Mouse (Mus musculus) A20 (cell line): ENCODE data around the gene Ptprj.
A peak's percentile ranks its signal among the peaks of the same experiment; 100 is the strongest.

Experiments
- DNase-seq: peaks from one replicate; pipeline ENCODE4 v3.0.0-alpha.2; 2011; ENCODE audit warnings: low read depth, low spot score

Gene Ptprj

GRCm38 (mm10) chr2:90580236-90581005 lies at the start of gene Ptprj:
Gene Ptprj, minus strand, starts transcription at chr2:90580647.
- DNase-seq: peak; percentile 73

- DNase-seq: no peak
These were observed 49.1 kb upstream of the Ptprj start for GRCm38 (mm10) chr2:90629552-90629951.

GRCm38 (mm10) chr2:90628261-90628660 lies 47.8 kb upstream of the Ptprj start:
- DNase-seq: no peak

DNA sequence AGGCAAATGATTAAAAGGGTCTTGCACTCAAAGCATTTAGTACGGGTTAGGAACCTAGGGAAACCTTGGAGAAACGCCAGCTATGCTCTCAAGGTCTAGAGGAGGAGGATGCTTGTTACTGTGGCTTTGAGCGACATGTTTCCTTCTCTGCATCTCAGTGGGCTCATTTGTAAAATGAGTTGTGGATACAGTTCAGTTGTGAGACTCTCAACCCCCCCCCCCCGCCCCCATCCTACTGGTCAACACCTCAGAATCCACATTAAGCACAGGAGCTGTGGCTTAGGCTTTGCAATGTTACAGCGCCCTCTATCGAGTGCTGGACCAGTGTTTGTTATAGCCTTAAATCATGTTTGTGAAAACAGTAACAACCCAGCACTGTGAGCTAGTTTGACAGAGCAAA lies 44.5 kb upstream of the Ptprj start:
- DNase-seq: peak; percentile 83

DNA sequence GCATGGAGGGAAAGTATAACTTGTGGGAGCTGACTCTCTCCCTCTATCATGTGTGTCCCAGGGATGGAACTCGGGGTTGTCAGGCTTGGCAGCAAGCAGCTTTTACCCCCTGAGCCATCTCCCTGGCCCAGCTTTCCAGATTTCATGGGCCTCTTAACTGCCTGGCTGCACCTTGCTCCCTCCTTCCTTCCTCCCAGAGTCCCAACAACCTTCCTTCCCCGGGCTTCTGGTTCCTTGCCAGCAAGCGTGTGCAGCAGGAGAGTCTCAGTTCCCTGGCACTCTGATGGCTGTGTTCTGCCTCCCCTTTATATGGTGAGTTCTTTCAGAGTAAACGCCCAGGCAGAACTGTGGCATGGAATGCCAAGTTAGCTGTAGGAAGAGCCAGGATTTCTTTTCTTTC lies 43.9 kb upstream of the Ptprj start:
- DNase-seq: no peak

DNA sequence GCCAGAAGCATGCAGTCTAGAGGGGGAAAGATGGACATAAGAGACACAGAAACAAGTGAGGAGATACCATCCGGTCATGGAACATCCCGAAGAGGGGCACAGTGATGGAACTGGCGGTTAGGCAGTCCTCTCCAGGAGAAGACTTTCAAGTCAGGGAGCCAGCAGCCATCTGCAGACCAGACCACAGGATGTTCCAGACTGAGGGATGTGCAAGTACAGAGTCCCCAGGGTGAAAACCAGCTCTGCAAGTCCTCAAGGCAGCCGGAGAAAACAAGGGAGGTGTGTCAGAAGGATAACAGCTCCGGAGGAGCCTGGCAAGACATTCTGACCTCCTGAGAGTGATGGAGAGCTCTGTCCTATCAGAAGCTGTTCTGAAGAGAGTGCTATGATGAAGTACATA lies 40.4 kb upstream of the Ptprj start:
- DNase-seq: no peak

DNA sequence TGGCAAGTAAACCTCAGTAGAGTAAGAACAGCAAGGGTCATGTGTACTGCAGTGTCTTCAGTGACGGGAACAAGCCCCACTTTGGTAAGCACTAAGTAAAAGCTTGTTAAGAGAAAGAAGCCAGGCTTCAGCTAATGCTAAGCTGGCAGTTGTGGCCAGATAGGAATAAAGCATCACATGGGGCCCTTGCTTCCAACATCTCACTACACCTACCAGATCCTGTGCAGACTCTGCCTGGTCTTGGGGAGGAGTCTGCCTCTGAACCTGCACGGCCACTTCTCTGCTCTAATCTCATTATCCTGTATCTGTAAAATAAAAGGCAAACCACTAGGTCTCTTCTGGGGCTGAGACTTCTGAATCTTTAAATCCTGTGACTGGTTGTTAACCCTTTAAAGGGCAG lies 39.2 kb upstream of the Ptprj start:
- no peak for DNase-seq

DNA sequence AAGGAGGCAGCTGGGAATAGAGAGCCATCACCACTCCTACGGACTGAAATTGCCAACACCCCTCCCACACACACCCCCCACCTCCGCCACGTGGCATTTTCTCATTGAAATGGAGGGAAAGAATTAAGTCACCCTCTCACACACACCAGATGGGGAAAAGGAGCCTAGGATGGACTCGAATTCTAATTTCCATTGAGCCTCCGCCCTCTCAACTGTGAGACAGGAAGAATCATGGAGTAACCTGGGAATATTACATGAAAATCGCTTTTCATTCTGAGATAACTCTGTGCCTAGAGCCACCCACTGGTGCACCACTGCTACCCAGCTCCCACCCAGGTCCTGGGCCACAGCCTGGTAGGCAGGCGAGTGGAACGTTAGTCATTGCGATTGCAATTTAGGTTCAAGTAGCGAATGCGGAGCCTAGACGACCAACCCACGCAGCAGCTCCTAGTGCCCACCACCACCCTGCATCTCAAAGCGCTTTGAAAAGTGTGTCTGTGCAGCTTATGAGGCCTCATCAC lies 34.3 kb upstream of the Ptprj start:
- DNase-seq: no peak

DNA sequence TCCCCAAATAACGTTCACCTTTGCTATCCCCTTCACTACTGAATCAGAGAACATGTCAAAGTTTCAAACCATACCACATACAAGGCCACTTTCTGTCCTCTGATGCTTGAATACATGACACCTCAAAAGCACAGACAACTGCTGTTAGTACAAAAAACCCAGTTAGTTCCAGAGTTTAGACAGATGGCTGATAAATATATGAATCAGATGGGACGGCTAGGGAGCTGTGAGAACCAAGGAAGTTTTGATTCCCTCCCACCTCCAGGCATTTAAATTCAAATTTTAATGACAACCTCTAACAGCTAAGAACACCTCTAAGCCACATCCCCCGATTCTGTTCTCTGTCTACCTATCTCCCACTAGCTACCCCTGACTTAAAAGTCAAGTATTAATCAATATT lies 33.1 kb upstream of the Ptprj start:
- no peak for DNase-seq

DNA sequence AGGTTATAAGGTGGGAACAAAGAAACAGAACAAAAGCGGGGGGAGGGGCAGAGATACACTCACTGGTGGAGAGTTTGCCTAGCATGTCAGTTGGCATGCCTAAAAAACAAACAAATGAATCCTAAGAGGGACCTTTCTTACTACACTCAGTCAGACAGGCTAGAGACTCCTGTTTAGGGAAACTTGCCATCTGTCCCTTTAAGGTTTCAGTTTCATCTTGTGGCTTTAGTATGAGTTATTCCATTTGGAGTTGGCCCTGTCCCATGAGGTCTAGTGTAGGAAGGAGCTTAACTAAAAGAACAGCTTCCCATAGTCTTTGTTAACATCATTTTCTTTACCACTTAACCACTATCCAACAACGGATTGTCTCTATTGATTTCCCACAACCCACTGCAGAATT lies 32.6 kb upstream of the Ptprj start:
- no peak for DNase-seq

DNA sequence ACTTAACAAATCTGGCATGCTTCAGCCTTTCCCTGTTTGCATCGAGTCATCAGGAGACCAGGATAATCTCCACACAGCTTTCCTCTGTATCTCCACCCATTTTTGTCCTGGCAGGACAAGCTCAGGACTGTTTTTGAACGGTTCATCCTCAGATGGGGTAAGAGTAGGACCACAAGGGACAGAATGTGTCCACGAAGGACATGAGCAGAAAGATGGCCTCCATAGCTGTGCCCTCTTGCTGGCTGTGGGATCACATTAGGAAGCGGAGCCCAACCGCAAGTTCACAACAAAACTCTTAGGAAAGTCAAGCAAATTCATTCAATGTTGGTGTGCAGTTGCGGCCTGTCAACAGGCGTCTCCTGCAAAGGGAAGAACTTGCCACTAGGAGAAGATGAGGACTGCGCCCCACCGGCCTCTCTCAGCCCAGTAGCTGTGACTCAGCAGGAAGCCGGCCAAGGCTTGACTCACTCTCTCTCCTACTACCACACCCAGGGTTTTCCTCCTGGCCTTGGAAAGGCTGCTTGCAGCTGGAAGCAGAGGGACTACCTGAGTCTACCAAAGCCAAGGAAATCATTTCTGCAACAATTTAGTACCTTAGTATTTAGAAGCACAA lies 31.6 kb upstream of the Ptprj start:
- DNase-seq: no peak

GRCm38 (mm10) chr2:90601056-90601455 lies 20.6 kb upstream of the Ptprj start:
- no peak for DNase-seq

- DNase-seq: no peak
These were observed 7.7 kb upstream of the Ptprj start for GRCm38 (mm10) chr2:90588141-90588540.

DNA sequence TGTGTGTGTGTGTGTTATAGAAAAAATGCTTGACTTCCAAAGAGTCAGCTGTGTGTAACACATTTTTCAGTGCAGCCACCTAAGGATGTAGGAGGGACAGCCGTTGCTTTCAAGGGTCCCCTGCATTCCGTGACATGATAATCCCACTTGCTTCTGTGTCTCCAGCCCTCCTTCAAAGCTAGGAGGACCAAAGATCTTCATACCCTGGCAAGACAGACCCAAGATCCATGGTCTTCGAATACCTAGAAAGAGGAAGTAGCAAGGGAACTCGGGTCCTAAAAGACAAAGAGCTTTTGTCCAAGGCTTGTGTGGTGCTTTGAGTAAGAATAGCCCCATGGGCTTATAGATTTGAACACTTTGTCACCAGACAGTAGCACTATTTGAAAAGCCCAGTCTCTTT lies 4.1 kb upstream of the Ptprj start:
- peak; percentile 28 for DNase-seq

DNA sequence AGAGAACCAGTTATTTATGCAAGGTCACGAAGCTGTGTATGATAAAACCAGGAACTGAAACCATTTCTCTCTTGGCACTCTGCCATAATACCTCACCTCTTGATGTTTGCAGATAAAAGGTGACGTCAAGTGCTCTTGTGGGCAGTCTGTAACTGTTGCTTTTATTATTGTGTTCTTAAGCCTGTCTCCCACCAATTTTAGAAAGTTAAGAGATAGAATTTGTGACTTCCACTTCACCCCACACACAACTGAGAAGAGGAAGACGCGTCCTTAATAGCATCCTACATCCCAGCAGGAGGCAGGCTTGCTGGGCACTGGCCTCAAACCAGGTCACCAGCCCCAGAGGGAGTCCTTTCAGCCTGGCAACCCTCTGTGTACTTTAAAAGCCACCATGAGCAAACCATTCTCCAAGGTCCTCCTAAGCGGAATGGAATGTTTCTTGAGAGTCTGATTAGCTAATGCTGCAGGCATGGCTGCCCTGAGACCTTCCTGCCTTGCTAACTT lies 3.2 kb upstream of the Ptprj start:
- peak; percentile 93 for DNase-seq

DNA sequence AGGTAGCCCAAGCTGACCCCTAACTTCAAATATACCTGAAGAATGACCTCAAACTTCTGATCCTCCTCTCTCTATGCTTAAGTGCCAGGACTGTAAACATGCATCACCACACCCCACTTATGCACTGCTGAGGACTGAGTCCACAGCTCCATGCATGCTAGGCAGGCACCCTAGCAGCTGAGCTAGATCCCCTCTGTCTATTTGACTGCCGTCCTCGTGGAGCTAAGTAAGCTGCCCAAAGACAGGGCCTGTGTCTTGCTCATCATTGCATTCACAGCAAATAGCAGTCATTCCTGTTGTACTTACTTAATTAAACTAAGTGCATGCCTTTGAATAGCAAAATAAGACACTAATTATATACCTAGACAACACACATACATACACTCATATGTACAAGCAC lies 2.4 kb upstream of the Ptprj start:
- peak; percentile 17 for DNase-seq

DNA sequence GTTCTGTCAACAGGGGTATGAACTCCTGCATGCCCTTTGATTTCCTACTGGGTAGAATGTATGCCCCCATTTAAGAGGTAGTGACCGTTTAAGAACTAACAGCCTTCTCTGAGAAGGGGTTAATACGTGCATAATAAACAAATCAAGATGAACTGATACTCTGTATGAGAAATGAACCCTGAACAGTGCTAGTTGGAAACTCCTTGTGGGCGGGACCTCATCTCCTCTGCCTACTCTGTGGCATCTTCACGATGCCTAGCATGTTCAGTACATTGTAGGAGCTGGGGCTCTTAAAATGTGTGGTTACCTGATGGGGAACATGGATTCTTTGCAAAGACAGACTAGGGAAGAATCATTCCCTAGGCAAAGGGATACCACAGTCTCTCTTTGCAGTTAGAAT lies 1.9 kb upstream of the Ptprj start:
- DNase-seq: peak; percentile 42

GRCm38 (mm10) chr2:90581796-90582125 lies 1.3 kb upstream of the Ptprj start:
- DNase-seq: peak; percentile 58

- peak; percentile 73 for DNase-seq
These were observed 754 bp upstream of the Ptprj start for GRCm38 (mm10) chr2:90581006-90581795.

GRCm38 (mm10) chr2:90579728-90580235 lies 665 bp downstream of the Ptprj start:
- peak; percentile 72 for DNase-seq

- peak; percentile 69 for DNase-seq
These were observed 1.3 kb downstream of the Ptprj start for GRCm38 (mm10) chr2:90579038-90579727.
